Mouse (Mus musculus) adrenal gland, postnatal 14 days (tissue): Measurements from ENCODE around the gene Tecrl. TPM values are rescaled to one million over a fixed set of nuclear protein-coding genes. Genes with fewer than 3 reads are reported as not detected.
A peak's percentile ranks its signal among the peaks of the same experiment; 100 is the strongest.

Experiments used
- DNase-seq: peaks from one replicate; pipeline ENCODE4 v3.0.0; 2021; ENCODE audit warnings: mixed read lengths
- long read RNA-seq, 2 experiments: library from polyadenylated mRNA; stranded (forward); transcript quantifications; one replicate each; pipeline ENCODE4 v2.0.0; 2021
- total RNA-seq: library from RNA; stranded (reverse); gene quantifications from 2 replicates; pipeline ENCODE4 v1.2.3, GENCODE M21; 2021

The Tecrl gene
- not detected in 2 replicates for total RNA-seq
- long read RNA-seq, experiment 1: 0 reads
- long read RNA-seq, experiment 2: 0 reads

DNA sequence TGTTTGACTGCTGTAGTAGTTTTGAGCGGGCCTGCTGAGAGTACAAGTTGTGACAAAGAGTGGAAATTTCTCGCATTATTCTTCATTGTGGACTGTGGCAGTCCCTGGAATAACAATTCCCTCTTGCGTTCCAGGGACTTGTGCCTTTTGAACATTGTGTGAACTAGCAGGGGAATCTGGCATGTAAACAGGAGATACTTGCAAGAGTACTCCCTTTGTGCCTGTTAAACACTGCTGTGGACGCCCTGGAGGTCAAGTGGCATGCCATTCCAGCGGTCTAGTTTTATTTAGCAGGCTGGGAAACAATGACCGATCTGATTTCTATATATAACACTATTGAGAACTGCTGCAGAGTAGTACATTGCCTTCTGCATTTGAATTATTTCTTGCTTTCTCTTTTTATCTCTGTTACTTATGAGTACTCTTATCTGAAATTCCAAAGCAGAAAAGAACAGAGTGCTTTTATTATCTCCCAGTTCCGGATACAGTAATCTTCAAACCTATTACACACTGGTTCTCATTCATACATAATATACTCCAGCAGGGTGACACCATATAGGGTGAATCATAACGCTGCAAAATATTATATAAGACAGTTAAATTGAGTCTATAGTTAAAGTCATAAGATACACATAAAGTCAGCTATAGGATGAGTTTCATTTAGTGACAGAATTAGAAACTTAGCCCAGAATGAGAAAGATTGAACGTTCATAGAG is at the start of gene Tecrl:
Gene Tecrl, minus strand, starts transcription at position 350 of the 716 bp plus-strand sequence.
- DNase-seq: no peak

- DNase-seq: no peak
Observed at GRCm38 (mm10) chr5:83385021-83385420, 30.0 kb upstream of the Tecrl start.

- DNase-seq: peak; percentile 5
Observed at GRCm38 (mm10) chr5:83351615-83352014, 3.4 kb downstream of the Tecrl start.

- DNase-seq: no peak
Observed at GRCm38 (mm10) chr5:83339144-83339543, 15.9 kb downstream of the Tecrl start.

- no peak for DNase-seq
Observed at GRCm38 (mm10) chr5:83267148-83267776, 87.7 kb downstream of the Tecrl start.

DNA sequence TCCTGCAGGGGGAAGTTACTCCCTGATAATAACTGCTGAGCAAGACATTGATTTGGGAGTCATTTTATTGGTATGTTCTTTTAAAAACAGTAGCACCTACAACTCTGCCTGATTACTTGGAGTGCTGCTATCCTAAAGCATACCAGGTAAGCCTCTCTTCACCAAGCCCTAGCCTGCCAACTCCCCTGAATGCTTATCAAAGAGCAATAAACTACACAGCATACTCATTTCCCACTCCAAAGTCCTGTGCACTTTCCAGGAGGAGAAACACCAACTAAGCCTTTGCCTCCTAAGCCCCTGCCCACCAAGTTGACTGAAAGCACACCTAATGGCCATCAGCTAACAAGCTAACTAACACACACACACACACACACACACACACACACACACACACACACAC is 94.9 kb downstream of the Tecrl start:
- DNase-seq: no peak

DNA sequence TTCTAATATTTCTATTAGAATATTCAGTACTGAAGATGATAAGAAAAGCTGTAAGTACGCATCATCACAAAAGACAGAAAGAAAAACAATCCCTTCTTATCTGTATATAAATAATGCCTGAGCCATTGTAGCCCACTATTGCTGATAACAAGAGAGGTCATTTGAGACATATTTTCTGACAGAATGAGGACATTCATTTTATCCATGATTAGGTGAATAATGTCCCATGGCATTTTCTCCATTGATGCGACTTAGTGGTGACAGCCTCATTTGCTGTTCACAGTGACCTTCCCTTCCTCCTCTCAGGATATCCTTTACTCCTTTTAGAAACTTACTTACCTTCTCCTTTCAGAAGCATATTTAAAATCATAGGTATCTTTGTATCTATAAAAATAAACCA is 100.9 kb downstream of the Tecrl start:
- no peak for DNase-seq

DNA sequence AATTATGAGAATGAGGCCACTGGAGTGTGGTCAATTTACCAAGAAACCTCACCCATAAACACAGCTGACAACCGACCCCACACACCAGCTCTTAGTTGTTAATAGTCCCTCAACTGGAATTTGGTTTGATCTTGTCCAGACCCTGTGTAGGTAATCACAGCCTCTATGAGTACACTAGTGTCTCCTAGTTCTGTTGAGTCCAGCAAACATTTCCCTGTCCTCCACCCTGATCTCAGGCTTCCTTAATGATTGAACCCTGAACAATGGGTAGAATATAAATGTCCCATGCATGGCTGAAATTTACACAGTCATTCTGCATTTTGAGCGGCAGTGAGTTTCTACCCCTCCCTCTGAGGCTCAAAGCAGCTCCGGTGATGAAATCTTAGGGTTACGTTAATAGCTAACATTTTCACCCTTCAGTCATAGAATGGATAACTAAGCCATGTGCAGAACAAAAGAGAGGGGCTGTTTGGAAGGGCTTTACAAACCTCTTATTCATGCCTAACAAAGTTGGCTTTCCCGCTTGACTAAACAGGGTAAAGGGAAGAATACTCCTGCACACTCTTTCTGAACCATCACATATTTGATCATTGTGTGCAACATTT is 116.0 kb downstream of the Tecrl start:
- no peak for DNase-seq
